Mouse (Mus musculus) intestine, embryonic 15.5 days (tissue): ENCODE results near the gene 5730596B20Rik. TPM values are rescaled to one million over a fixed set of nuclear protein-coding genes. Genes with fewer than 3 reads are reported as not detected.

Experiments
- ATAC-seq: fragments of 200-750 bp; cut with Nextera tagmentation; 2 replicates; pipeline ENCODE4 v1.8.0; 2017; ENCODE audit warnings: moderate TSS enrichment, moderate library complexity
- H3K27ac ChIP-seq: fragments of 300-500 bp; sonication (generic); 2 replicates; pipeline ENCODE4 v1.5.1; 2015; ENCODE audit warnings: mild to moderate bottlenecking, inconsistent platforms
- H3K27me3 ChIP-seq: fragments of 300-500 bp; sonication (generic); replicated peaks from 2 replicates; pipeline ENCODE4 v1.6.1; 2015; ENCODE audit warnings: inconsistent platforms
- H3K36me3 ChIP-seq: fragments of 300-500 bp; sonication (generic); 2 replicates; pipeline ENCODE4 v1.6.1; 2015; ENCODE audit warnings: inconsistent platforms
- H3K4me1 ChIP-seq: fragments of 300-500 bp; sonication (generic); replicated peaks from 2 replicates; pipeline ENCODE4 v1.6.1; 2015; ENCODE audit warnings: inconsistent platforms
- H3K4me2 ChIP-seq: fragments of 300-500 bp; sonication (generic); replicated peaks from 2 replicates; pipeline ENCODE4 v1.6.1; 2015; ENCODE audit warnings: mild to moderate bottlenecking, inconsistent platforms
- H3K4me3 ChIP-seq: fragments of 300-500 bp; sonication (generic); replicated peaks from 2 replicates; pipeline ENCODE4 v1.5.1; 2015; ENCODE audit warnings: inconsistent platforms
- H3K9ac ChIP-seq: fragments of 300-500 bp; sonication (generic); 2 replicates; pipeline ENCODE4 v1.6.1; 2015; ENCODE audit warnings: inconsistent platforms
- H3K9me3 ChIP-seq: fragments of 300-500 bp; sonication (generic); 2 replicates; pipeline ENCODE4 v1.6.1; 2016; ENCODE audit warnings: inconsistent platforms
- WGBS: fragments of 180-500 bp; shearing (Covaris S2); methylation state at CpG from one replicate; pipeline ENCODE4 v1.1.7; 2015; 5-methylcytosine and 5-hydroxymethylcytosine counted together
- polyA plus RNA-seq: library from polyadenylated mRNA; unstranded; fragments of >200 nt; fragmentation: Nextera tagmentation; extraction: Ambion mirVana; gene quantifications from 2 replicates; pipeline ENCODE4 v1.2.1, GENCODE M21; 2015

Gene 5730596B20Rik
- polyA plus RNA-seq, 1 experiment from 2014 or later, result 1.9 TPM

GRCm38 (mm10) chr6:52171938-52172337 is 5.4 kb upstream of the 5730596B20Rik start:
- H3K9me3 ChIP-seq, result no peaks in the 10 kb centered on the region
- peak overlapping the region; percentile 75 for H3K4me2 ChIP-seq
- WGBS, result 20% methylated on average over 7 of the region's 7 CpGs
- H3K27me3 ChIP-seq, result peaks cover 16% of the 10 kb centered on the region
- H3K9ac ChIP-seq, result peak overlapping the region; percentile 41
- peak overlapping the region; percentile 83 for H3K27ac ChIP-seq
- H3K36me3 ChIP-seq, result no peaks in the 10 kb centered on the region
- H3K4me1 ChIP-seq, result peaks cover 25% of the 10 kb centered on the region
- H3K4me3 ChIP-seq, result peak overlapping the region; percentile 38
- ATAC-seq, result no peak

DNA sequence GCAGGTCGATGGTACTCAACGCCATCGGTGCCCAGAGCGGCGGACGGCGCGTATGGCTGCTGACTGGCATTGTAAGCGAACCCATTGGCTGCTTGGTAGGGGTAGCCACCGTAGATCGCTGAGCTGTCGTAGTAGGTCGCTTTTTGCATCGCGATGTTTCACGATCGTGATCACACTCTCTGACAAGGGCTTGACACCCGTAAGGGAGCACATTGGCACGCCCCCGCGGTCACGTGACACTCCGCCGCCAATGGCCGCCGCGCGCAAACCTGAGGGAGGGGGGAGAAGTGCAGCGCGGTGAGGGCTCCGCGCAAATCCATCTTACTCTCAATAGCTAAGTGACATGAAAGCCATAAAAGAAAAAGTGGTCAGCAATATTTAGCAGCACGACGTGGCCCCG is 4.8 kb upstream of the 5730596B20Rik start:
- peaks cover 25% of the 10 kb centered on the region for H3K4me1 ChIP-seq
- no peaks in the 10 kb centered on the region for H3K36me3 ChIP-seq
- H3K27me3 ChIP-seq, result peaks cover 16% of the 10 kb centered on the region
- H3K4me2 ChIP-seq, result peak overlapping the region; percentile 75
- WGBS, result 2% methylated on average over 35 of the region's 35 CpGs
- no peaks in the 10 kb centered on the region for H3K9me3 ChIP-seq
- peak overlapping the region; percentile 92 for H3K27ac ChIP-seq
- H3K9ac ChIP-seq, result peak overlapping the region; percentile 41
- H3K4me3 ChIP-seq, result peak overlapping the region; percentile 38
- peak; percentile 70 for ATAC-seq

DNA sequence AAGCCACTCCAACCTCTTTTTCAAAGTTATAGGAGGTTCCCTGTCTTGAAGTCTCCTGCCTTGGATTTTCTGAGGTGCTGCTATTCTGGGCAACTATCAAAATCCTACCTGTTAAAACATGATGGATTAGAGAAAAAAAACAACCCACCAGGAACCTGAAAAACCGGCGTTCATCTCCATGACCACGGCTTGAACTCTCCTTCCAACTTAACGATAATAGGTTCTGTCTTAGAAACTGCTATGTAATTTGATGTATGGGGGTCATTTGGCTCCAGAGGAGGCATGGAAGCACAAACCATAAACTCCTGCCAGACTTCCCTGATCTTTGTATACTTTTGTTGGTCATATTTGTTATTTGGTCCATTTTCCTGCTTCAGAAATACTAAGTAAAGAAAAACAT is 3.6 kb upstream of the 5730596B20Rik start:
- peak overlapping the region; percentile 92; the same call in 1 of the 2 replicates for H3K27ac ChIP-seq
- no peak for ATAC-seq
- peak overlapping the region; percentile 75 for H3K4me2 ChIP-seq
- no peak overlapping the region for H3K9ac ChIP-seq
- no peaks in the 10 kb centered on the region for H3K36me3 ChIP-seq
- H3K4me3 ChIP-seq, result peak overlapping the region; percentile 38
- 9% methylated on average over 4 of the region's 4 CpGs for WGBS
- no peaks in the 10 kb centered on the region for H3K9me3 ChIP-seq
- H3K27me3 ChIP-seq, result peaks cover 14% of the 10 kb centered on the region
- peaks cover 25% of the 10 kb centered on the region for H3K4me1 ChIP-seq

GRCm38 (mm10) chr6:52174968-52175751 is 2.1 kb upstream of the 5730596B20Rik start:
- H3K4me2 ChIP-seq, result peak overlapping the region; percentile 75
- peak overlapping the region; percentile 69 for H3K9ac ChIP-seq
- H3K4me3 ChIP-seq, result peak overlapping the region; percentile 61
- no peaks in the 10 kb centered on the region for H3K36me3 ChIP-seq
- H3K27me3 ChIP-seq, result peaks cover 7% of the 10 kb centered on the region; the same call in 1 of the 2 replicates
- WGBS, result 3% methylated on average over 41 of the region's 41 CpGs
- peak; percentile 68 for ATAC-seq
- no peaks in the 10 kb centered on the region for H3K9me3 ChIP-seq
- H3K27ac ChIP-seq, result peak overlapping the region; percentile 96
- peaks cover 25% of the 10 kb centered on the region for H3K4me1 ChIP-seq

- Histone ChIP-seq H3K9me3 (no peaks in the 10 kb centered on the region), H3K4me2 (peak overlapping the region; percentile 75), H3K4me3 (peak overlapping the region; percentile 61), H3K9ac (peak overlapping the region; percentile 69), H3K36me3 (no peaks in the 10 kb centered on the region), H3K27ac (peak overlapping the region; percentile 96), H3K4me1 (peaks cover 27% of the 10 kb centered on the region), H3K27me3 (0 out of 2 replicates have a peak, but pooled peaks cover 2% of the 10 kb centered on the region)
- WGBS, result 2% methylated on average over 21 of the region's 35 CpGs
- ATAC-seq, result peak; percentile 55
These were observed 1.4 kb upstream of the 5730596B20Rik start for GRCm38 (mm10) chr6:52175864-52176263.

DNA sequence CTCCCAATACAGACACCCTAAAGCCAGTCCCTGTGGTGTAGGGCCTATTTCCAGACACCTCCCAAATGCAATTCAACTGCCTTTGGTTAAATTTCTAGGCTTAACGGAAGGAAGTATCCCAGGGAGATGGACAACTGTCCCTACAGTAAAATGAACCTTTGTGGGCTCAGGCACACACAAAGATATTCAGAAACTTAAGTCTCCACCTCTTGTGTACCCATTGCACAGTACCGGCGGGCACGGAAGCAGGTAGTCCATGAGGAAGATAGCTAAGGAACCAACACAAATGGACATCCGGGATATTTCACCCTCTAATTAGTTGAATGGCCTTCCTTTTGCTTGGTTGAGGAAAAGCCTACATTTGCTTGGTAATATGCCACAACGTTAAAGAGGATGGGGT is 907 bp upstream of the 5730596B20Rik start:
- Histone ChIP-seq H3K9me3 (no peaks in the 10 kb centered on the region), H3K9ac (peak overlapping the region; percentile 69), H3K27ac (peak overlapping the region; percentile 96), H3K4me1 (peaks cover 29% of the 10 kb centered on the region), H3K36me3 (no peaks in the 10 kb centered on the region), H3K4me3 (peak overlapping the region; percentile 61), H3K4me2 (peak overlapping the region; percentile 75), H3K27me3 (0 out of 2 replicates have a peak, but pooled peaks cover 1% of the 10 kb centered on the region)
- 6% methylated on average over 6 of the region's 6 CpGs for WGBS
- no peak for ATAC-seq

DNA sequence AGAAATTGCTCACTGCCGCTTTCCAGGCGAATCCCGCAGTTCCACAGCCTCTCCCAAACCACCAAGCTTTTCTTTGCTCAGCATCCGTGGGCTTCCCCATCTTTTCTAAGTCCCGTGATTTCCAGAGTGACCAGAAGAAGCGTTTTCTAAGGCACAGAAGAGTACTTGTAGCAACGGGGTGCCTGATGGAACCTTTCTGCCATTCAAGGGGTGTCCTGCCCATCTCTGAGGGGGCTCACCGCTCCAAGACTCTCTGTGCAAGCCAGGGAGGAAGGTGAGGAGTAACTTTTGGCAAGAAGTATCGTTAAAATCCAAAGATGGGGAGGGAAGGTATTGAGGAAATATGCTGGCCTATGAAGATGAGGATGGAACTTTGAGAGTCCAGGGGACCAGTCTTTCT is 508 bp downstream of the 5730596B20Rik start:
- no peak for ATAC-seq
- Histone ChIP-seq H3K4me1 (peaks cover 23% of the 10 kb centered on the region), H3K4me2 (peak overlapping the region; percentile 75), H3K27me3 (no peaks in the 10 kb centered on the region), H3K9ac (peak overlapping the region; percentile 69), H3K4me3 (peak overlapping the region; percentile 61), H3K27ac (peak overlapping the region; percentile 96), H3K36me3 (no peaks in the 10 kb centered on the region), H3K9me3 (no peaks in the 10 kb centered on the region)
- WGBS, result 20% methylated on average over 9 of the region's 9 CpGs

- H3K36me3 ChIP-seq, result no peaks in the 10 kb centered on the region
- no peaks in the 10 kb centered on the region for H3K27me3 ChIP-seq
- peaks cover 31% of the 10 kb centered on the region for H3K4me1 ChIP-seq
- H3K27ac ChIP-seq, result peak overlapping the region; percentile 69
- peak overlapping the region; percentile 75 for H3K4me2 ChIP-seq
- H3K4me3 ChIP-seq, result peak overlapping the region; percentile 61
- no peak for ATAC-seq
- peak overlapping the region; percentile 69 for H3K9ac ChIP-seq
- 40% methylated on average over 4 of the region's 4 CpGs for WGBS
- H3K9me3 ChIP-seq, result no peaks in the 10 kb centered on the region
These were observed 1.8 kb downstream of the 5730596B20Rik start for GRCm38 (mm10) chr6:52178918-52179665.

GRCm38 (mm10) chr6:52179690-52180089 is 2.4 kb downstream of the 5730596B20Rik start:
- Histone ChIP-seq H3K27me3 (no peaks in the 10 kb centered on the region), H3K27ac (peak overlapping the region; percentile 69), H3K4me3 (peak overlapping the region; percentile 61), H3K9me3 (no peaks in the 10 kb centered on the region), H3K9ac (peak overlapping the region; percentile 69), H3K36me3 (no peaks in the 10 kb centered on the region), H3K4me1 (peaks cover 37% of the 10 kb centered on the region), H3K4me2 (peak overlapping the region; percentile 75)
- 31% methylated on average over 10 of the region's 10 CpGs for WGBS
- ATAC-seq, result no peak

DNA sequence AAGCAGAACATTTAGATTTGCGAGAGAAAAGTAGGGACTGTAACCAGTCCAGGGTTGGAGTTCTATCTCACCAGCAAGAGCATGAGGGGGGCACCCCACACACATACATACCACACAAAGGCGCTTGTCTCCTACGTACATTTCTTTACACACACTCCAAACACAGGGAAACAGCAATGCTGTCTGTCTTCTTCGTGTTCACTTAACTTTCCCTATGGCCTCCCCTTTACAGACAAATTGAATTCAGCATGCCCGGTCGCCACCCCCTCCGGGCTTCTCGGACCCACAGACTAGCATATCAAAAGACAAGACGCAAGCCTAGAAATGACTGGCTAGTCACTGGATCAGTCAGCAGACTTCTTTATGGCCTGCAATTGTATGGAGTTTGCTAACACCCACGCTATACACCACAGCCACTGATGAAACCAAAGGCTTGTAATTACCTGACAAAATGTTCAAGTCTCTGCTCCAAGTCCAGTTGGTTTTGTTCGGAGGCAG is 3.0 kb downstream of the 5730596B20Rik start:
- Histone ChIP-seq H3K27me3 (no peaks in the 10 kb centered on the region), H3K9ac (peak overlapping the region; percentile 69), H3K27ac (peak overlapping the region; percentile 69), H3K9me3 (no peaks in the 10 kb centered on the region), H3K4me3 (peak overlapping the region; percentile 61), H3K4me1 (peaks cover 37% of the 10 kb centered on the region), H3K36me3 (no peaks in the 10 kb centered on the region), H3K4me2 (peak overlapping the region; percentile 75)
- ATAC-seq, result no peak
- 39% methylated on average over 11 of the region's 11 CpGs for WGBS

GRCm38 (mm10) chr6:52180726-52181125 is 3.4 kb downstream of the 5730596B20Rik start:
- no peak for ATAC-seq
- peak overlapping the region; percentile 75 for H3K4me2 ChIP-seq
- peaks cover 40% of the 10 kb centered on the region for H3K4me1 ChIP-seq
- peak overlapping the region; percentile 61 for H3K4me3 ChIP-seq
- no peak overlapping the region for H3K27ac ChIP-seq
- H3K27me3 ChIP-seq, result no peaks in the 10 kb centered on the region
- WGBS, result 54% methylated on average over 3 of the region's 3 CpGs
- H3K36me3 ChIP-seq, result no peaks in the 10 kb centered on the region
- H3K9me3 ChIP-seq, result no peaks in the 10 kb centered on the region
- 0 out of 2 replicates have a peak overlapping the region, but pooled peaks have one; percentile 26 for H3K9ac ChIP-seq

DNA sequence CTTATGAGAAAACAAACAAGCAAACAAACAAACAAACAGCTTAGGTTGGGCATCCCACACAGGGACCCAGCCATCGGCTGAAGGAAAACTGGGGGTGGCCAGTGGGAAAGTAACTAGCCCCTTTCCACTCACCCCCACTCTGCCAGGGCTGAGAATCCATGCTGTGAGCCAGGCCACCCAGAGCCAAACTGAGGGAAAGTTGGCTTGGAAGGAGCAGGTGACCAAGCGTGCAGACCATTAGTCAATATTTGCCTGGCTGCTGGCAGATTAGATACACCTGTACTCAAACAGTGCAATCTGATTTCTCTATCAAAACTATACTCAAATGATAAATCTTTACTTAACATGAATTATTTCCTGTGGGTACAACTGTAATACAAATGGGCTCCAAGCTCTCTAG is 4.7 kb downstream of the 5730596B20Rik start:
- 38% methylated on average over 2 of the region's 2 CpGs for WGBS
- no peak for ATAC-seq
- Histone ChIP-seq H3K36me3 (no peaks in the 10 kb centered on the region), H3K27me3 (no peaks in the 10 kb centered on the region), H3K9ac (no peak overlapping the region), H3K4me2 (no peak overlapping the region), H3K9me3 (no peaks in the 10 kb centered on the region), H3K4me3 (no peak overlapping the region), H3K4me1 (peaks cover 42% of the 10 kb centered on the region), H3K27ac (no peak overlapping the region)
